Mouse (Mus musculus) megakaryocyte, embryonic 14.5 days (primary cell): ENCODE measurements around the gene Elk3. TPM values are rescaled to one million over a fixed set of nuclear protein-coding genes. Genes with fewer than 3 reads are reported as not detected.
"Not testable (repeated sequence)": the region's sequence is repeated elsewhere in the genome, so short reads cannot be mapped to it uniquely, and the experiment has no call there.

Source experiments
- H3K27me3 ChIP-seq: replicated peaks from 2 replicates; pipeline ENCODE3; 2012; ENCODE audit warnings: inconsistent platforms
- H3K36me3 ChIP-seq: replicated peaks from 2 replicates; pipeline ENCODE3; 2012; ENCODE audit warnings: low read length, inconsistent platforms, mixed read lengths
- H3K4me1 ChIP-seq: 2 replicates; pipeline ENCODE4 v1.6.1; 2012; ENCODE audit warnings: inconsistent platforms
- H3K4me3 ChIP-seq: replicated peaks from 2 replicates; pipeline ENCODE3; 2012; ENCODE audit warnings: moderate library complexity, mild to moderate bottlenecking, inconsistent platforms
- H3K9me3 ChIP-seq: 2 replicates; pipeline ENCODE4 v1.6.1; 2012; ENCODE audit warnings: inconsistent platforms
- FLI1 ChIP-seq: IDR thresholded peaks from 2 replicates; pipeline ENCODE4 v1.6.1; 2012; ENCODE audit warnings: low read length, inconsistent platforms, mixed read lengths
- GATA1 ChIP-seq: IDR thresholded peaks from 3 replicates; pipeline ENCODE4 v1.6.1; 2012; ENCODE audit warnings: mixed read lengths, low read length, inconsistent platforms, borderline replicate concordance
- polyA plus RNA-seq: library from polyadenylated mRNA; stranded (reverse); fragments of >175 nt; gene quantifications from 2 replicates; pipeline ENCODE4 v1.2.3, GENCODE M21; 2012; ENCODE audit warnings: low replicate concordance; ENCODE audit not compliant: insufficient read depth

Elk3 gene
- polyA plus RNA-seq, result 6.0 and 12.6 TPM in 2 replicates

DNA sequence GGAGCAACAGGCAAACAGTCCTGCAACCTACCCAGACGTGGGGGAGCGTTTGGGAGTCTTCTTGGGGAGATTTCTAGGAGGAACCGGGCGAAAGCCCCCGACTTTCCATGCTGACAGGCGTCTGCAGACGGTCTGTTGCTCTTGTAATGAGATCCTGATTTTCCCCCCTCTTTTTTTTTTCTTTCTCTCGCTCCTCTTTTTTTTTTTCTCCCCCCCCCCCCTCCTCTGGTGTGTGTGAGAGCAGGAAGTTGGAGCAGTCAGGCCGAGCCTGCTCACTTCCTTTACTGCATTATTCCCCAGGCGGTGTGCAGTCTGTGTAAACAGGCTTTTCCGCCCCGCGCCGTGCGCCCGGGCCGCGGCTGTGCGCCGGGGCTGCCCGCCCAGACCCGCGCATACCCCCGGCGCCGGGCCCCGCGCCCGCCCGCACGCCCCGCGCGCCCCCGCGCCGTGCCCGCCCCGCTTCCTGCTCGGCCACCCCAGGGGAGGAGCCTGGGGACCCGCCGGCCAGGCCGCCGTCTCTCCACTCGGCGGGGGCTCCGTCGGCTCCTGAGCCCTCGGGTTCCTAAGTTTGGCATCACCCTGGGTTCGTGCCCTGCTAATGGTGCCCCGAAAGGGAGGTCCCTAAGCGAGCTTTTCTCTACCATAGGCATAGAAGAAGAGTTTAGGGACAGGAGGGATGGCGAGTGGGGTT lies at the start of gene Elk3:
Gene Elk3, minus strand, starts transcription at position 415 of the 691 bp plus-strand sequence.
- peaks cover 29% of the 10 kb centered on the region for H3K27me3 ChIP-seq

DNA sequence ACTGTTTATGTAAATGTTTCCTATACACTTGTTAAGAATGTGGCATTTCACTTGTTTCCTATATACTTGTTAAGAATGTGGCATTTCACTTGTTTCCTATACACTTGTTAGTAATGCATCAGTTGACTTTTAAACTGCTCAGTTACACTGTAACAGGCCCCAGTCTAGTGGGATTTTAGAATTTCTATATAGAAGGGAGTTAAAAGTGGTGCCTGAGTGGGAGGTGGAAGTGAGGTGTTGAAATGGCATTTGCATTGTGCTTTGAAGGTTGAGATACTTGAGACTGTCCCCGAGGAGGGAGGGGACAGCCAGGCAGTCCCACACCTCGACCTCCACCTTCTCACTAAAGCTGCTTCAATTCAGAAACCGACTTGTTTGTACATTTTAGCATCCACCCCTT lies 49.7 kb upstream of the Elk3 start:
- H3K36me3 ChIP-seq, result no peaks in the 10 kb centered on the region
- TF ChIP-seq GATA1, result no peak
- TF ChIP-seq FLI1, result no peak
- peaks cover 29% of the 10 kb centered on the region for H3K4me1 ChIP-seq
- no peaks in the 10 kb centered on the region for H3K9me3 ChIP-seq
- H3K27me3 ChIP-seq, result peaks cover 5% of the 10 kb centered on the region
- H3K4me3 ChIP-seq, result no peak overlapping the region

More for the DNA sequence above, at the start of gene Elk3:
- peaks cover 18% of the 10 kb centered on the region for H3K4me1 ChIP-seq
- no peaks in the 10 kb centered on the region for H3K36me3 ChIP-seq
- peak within 1 kb of the TSS; percentile 95 for H3K4me3 ChIP-seq
- no peaks in the 10 kb centered on the region for H3K9me3 ChIP-seq
- no peak for TF ChIP-seq GATA1

DNA sequence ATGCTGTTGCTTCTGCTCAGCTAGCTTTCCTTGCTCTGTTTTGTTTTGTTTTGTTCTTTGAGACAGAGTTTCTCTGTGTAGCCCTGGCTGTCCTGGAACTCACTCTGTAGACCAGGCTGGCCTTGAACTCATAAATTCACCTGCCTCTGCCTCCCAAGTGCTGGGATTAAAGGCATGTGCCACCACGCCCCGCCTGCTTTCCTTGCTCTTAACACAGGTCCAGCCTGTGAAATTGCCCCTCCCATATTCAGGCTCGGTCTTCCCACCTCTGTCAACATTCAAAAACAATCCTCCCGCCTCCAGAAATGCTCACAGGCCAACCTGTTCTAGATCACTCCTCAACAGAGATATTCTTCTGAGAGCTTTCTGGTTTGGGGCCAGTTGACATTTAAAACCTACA lies 49.3 kb upstream of the Elk3 start:
- not testable (repeated sequence) for H3K4me3 ChIP-seq
- H3K4me1 ChIP-seq, result peaks cover 26% of the 10 kb centered on the region

DNA sequence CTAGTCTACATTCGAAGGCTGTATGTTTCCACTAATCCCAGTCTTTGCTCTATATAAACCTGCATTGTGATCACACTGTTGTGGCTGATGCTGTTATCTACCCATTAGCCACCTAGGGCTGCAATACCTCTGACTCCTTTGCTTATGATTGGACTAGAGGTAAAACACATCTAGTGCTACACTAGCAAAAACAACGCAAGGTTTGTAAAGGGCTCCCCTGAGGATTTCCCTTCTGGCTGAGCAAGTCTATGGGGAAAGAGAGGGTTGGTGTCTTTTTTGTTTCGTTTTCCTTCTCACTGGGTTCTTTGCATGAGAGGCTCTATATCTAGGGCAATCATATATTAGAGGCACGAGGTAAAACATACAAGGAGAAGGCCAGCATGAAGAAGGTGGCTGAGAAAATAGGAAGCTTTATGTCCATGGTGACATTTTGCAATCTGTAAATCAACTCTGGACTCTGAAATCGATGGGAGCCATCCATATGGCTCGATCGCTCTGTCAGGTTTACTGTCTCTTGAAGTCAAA lies 48.5 kb upstream of the Elk3 start:
- Histone ChIP-seq H3K4me3 (no peak overlapping the region), H3K4me1 (peaks cover 25% of the 10 kb centered on the region), H3K36me3 (no peaks in the 10 kb centered on the region), H3K9me3 (no peaks in the 10 kb centered on the region), H3K27me3 (peaks cover 3% of the 10 kb centered on the region)
- TF ChIP-seq FLI1, result no peak
- no peak for TF ChIP-seq GATA1

More for the DNA sequence above, 49.3 kb upstream of the Elk3 start:
- not testable (repeated sequence) for H3K27me3 ChIP-seq, H3K36me3 ChIP-seq, H3K9me3 ChIP-seq

DNA sequence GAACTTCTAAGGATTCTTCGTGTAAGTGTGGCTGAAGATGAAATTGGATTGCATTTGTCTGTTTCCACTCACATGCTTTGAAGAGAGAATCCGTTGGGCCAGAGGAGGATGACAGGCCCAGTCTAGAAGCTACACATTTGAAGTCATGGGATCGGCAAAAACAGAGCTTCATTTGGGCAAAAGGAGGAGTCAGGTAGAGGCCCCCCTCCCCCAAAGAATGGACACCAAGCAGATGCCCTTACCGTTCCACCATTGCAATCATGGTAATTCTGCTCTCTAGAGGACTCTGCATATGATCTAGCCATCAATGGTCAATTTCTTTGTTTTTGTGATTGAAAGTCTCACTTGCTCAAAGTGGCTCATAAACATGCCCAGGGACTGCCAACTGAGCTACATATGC lies 47.9 kb upstream of the Elk3 start:
- Histone ChIP-seq H3K27me3 (peaks cover 3% of the 10 kb centered on the region), H3K4me1 (peaks cover 19% of the 10 kb centered on the region), H3K4me3 (no peak overlapping the region), H3K36me3 (no peaks in the 10 kb centered on the region), H3K9me3 (no peaks in the 10 kb centered on the region)
- TF ChIP-seq FLI1, result no peak

DNA sequence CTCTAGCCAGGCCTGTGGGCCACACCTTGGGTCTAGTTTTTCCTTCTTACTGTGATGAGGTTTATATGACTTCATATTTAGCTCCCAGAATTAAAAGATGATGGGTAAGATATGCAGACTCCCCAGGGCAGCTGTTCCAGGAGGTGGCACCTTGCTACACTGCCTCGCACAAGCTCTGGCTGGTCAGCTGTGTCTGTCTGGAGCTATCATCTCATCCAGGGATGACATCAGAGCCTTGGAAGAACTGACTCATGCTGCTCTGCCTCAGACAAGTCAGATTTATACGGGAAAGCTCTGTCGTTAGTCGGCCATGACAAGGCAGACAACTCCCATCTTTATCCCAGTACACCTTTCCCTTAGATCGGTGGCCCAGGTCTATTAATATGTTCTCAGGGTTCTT lies 46.2 kb upstream of the Elk3 start:
- peaks cover 18% of the 10 kb centered on the region for H3K4me1 ChIP-seq
- H3K9me3 ChIP-seq, result no peaks in the 10 kb centered on the region
- H3K27me3 ChIP-seq, result peaks cover 3% of the 10 kb centered on the region
- H3K4me3 ChIP-seq, result no peak overlapping the region
- no peaks in the 10 kb centered on the region for H3K36me3 ChIP-seq
- TF ChIP-seq GATA1 (no peak), FLI1 (no peak)

DNA sequence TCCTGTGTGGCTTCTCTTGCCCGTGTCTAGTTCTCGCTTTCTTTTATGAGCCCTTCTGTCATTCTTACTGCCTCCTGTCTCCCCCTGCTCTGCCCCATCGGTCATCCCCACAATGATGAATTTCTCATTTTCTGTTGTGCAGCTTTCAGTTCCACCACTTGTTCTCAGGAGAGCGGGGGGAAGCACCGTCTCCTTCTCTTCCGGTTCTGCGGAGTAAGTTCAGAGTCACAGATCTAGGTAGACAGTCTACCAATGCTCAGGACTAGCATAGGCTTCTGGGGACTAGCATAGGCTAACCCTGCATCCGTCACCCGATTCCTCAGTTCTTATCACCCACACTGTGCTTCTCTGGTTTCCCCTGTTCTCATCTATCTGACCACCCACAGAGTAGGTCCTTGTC lies 45.2 kb upstream of the Elk3 start:
- Histone ChIP-seq H3K27me3 (no peaks in the 10 kb centered on the region), H3K36me3 (no peaks in the 10 kb centered on the region), H3K9me3 (peaks cover under 1% of the 10 kb centered on the region), H3K4me3 (no peak overlapping the region), H3K4me1 (peaks cover 18% of the 10 kb centered on the region)
- TF ChIP-seq FLI1 (no peak), GATA1 (no peak)

DNA sequence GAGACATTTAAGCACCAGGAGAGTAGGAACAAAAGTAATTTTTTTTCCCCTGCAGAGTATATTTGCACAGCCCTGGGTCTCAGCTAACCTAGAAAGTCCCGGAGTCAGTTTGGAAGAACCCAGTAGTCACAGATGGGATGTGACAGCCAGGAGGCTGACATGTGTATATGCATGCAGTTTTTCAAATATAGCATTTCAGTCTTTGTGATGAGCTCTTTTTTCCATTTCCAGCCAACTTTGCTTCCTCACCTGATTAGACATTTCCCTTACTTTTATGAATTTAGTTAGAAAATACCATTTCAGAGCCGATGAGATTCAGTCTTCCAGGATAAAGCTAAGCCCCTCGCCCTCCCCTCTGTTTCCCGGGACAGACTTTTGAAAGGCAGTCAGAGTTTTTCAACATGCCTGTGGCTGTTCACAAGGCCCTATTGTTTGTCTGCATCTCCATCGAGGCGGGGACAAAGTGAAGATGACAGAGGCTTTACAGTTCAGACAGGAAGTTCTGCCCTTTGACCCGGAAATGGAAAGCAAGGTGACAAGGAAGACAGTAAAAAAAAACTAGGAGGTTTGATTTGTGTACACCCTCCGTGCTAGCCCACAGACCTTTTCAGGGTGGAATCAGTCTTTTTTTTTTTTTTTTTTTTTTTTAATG lies 44.5 kb upstream of the Elk3 start:
- H3K4me1 ChIP-seq, result peaks cover 18% of the 10 kb centered on the region

DNA sequence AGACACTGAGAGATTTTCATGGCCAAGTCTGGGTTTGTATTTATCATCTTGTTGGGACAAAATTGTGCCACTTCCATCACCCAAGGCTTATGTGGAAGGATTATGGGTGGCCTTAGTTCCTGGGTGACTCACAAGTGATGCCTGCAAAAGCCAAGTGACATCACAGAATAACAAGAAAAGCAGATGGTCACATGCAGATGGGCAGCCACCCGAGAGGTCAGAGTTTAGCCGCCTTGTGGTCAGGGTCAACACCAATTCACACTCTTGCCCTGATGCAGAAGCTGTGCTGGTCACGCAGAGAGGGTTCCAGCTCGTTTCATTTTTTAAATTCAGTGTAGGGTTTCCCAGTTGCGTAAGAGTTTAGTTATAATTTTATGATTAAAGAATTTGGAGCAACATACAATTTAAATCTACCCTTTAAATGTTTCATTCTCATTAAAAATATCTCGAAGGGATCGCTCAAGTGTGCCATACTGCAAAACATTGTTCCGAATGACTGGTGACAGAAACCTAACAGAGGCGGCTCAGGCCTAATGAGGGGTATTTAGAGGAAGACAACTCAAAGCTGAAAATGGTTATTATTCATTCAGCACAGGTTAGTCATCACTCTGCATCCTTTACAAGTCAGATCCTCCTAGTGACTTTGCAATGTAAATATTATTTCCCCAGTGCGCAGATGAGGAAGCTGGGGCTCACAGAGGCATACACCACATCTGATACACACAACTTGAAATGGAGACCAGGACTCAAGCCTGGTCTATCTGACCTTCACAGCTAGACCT lies 42.8 kb upstream of the Elk3 start:
- Histone ChIP-seq H3K27me3 (peaks cover 2% of the 10 kb centered on the region), H3K4me1 (peaks cover 25% of the 10 kb centered on the region), H3K9me3 (peaks cover 8% of the 10 kb centered on the region), H3K36me3 (no peaks in the 10 kb centered on the region), H3K4me3 (no peak overlapping the region)
- TF ChIP-seq FLI1 (no peak), GATA1 (no peak)

More for the DNA sequence above, 44.5 kb upstream of the Elk3 start:
- Histone ChIP-seq H3K27me3 (peaks cover 2% of the 10 kb centered on the region), H3K4me3 (no peak overlapping the region), H3K9me3 (peaks cover 7% of the 10 kb centered on the region), H3K36me3 (no peaks in the 10 kb centered on the region)
- TF ChIP-seq GATA1, result no peak
- TF ChIP-seq FLI1, result no peak

DNA sequence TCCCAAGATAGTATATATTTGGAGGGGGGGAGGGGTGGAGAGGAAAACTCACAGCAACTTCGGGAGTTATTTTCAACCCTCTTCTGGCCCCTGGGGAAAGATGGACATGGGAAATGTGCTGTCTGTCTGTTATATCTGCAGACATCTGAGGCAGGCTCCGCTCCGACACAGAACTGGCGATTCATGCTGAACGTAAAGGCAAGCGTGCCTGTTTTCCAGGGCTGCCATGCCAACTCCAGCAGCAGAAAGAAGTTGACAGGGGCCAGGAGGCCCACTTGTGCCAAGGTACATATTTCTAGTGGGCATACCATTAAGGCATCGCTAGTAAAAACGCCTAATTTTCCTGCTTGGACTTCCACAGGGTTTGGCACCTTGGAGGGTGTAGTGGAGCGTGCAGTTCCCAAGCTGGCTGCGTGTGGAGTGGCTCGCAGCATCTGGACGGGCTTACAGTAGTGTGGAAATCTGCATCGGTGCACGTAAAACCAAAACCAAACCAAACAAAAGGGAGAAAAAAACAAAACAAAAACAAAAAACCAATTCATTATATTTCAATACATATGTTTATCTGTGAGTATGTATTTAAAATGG lies 37.1 kb upstream of the Elk3 start:
- H3K4me3 ChIP-seq, result no peak overlapping the region
- peaks cover 2% of the 10 kb centered on the region for H3K27me3 ChIP-seq
- no peak for TF ChIP-seq FLI1
- TF ChIP-seq GATA1, result no peak
- peaks cover 26% of the 10 kb centered on the region for H3K4me1 ChIP-seq
- H3K36me3 ChIP-seq, result no peaks in the 10 kb centered on the region
- peaks cover 8% of the 10 kb centered on the region for H3K9me3 ChIP-seq
